In the genomic region with DNA sequence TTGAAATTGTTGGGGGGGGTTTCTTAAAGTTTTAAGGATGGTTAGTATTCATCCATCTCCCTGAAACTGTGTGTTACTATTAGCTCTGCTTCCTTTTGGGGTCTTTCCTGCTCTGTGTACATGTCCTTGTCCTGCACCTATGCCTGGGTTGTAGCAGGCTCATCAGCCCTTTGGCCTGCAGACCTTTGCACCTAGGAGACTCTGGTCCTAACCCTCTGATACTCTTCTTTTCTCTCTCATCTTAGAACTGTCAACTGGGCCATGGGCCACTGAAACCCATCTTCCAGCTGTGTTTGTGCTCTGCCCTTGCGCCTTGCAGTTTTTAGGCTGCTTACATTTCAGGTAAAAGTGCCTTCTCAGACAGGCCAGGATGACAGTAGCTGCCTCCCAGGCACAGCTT, we compare ENCODE assay signal across 20 mouse cellular contexts. TPM values are rescaled to one million over a fixed set of nuclear protein-coding genes. Genes with fewer than 3 reads are reported as not detected.
A peak's percentile ranks its signal among the peaks of the same experiment; 100 is the strongest.
DNase-seq lines count a peak whose midpoint lies in the region; ATAC-seq and TF ChIP-seq lines count a peak whose summit lies in the region.
"Had no signal": no experiment of that assay in that cellular context is flagged by ENCODE, and none has a peak within 500 bp of the region (broad histone marks: within the 10 kb centered on the region; RNA-seq: fewer than 3 reads in every experiment).

No protein-coding gene starts in this region.

- no peak for TF ChIP-seq EP300 in liver, postnatal 0 days (IDR thresholded peaks at IDR 0.05; ENCODE audit: low read depth)

- no peak overlapping the region for H3K4me3 ChIP-seq in gastrocnemius, adult 2 months
- H3K4me3 ChIP-seq in heart, embryonic 10.5 days: no peak overlapping the region
- H3K4me3 ChIP-seq in liver, adult 2 months (ENCODE audit: insufficient read depth, low read depth, low read length): no peak overlapping the region
- H3K4me3 ChIP-seq in liver, postnatal 0 days (ENCODE audit: low read depth, low read length): no peak overlapping the region
- no peak overlapping the region for H3K4me3 ChIP-seq in embryonic facial prominence, embryonic 10.5 days
- H3K4me3 ChIP-seq: embryonic facial prominence, embryonic 13.5 days; embryonic facial prominence, embryonic 15.5 days; erythroblast, embryonic 14.5 days; forebrain, embryonic 10.5 days had no signal

- no peaks in the 10 kb centered on the region for H3K27me3 ChIP-seq in heart, embryonic 10.5 days (ENCODE audit: insufficient read depth, poor library complexity, severe bottlenecking)
- H3K27me3 ChIP-seq in liver, adult 2 months (ENCODE audit: control insufficient read depth, insufficient read depth, low read length): no peaks in the 10 kb centered on the region
- H3K27me3 ChIP-seq in liver, postnatal 0 days (ENCODE audit: insufficient read depth, low read length): no peaks in the 10 kb centered on the region
- no peaks in the 10 kb centered on the region for H3K27me3 ChIP-seq in embryonic facial prominence, embryonic 10.5 days (replicated peaks; ENCODE audit: low read depth, poor library complexity, severe bottlenecking)
- H3K27me3 ChIP-seq: embryonic facial prominence, embryonic 13.5 days; embryonic facial prominence, embryonic 15.5 days; Patski had no signal

- TF ChIP-seq POLR2A in liver, adult 2 months (IDR thresholded peaks at IDR 0.05; ENCODE audit: extremely low read depth, insufficient read depth, low read length): no peak

- TF ChIP-seq CTCF in gastrocnemius, adult 2 months (IDR thresholded peaks at IDR 0.05): no peak
- no peak for TF ChIP-seq CTCF in liver, adult 2 months (IDR thresholded peaks at IDR 0.05; ENCODE audit: low read depth, low read length)
- no peak for TF ChIP-seq CTCF in liver, postnatal 0 days (IDR thresholded peaks at IDR 0.05; ENCODE audit: low read depth)

- peak overlapping the region; percentile 69; the same call in 1 of the 2 replicates for H3K27ac ChIP-seq in gastrocnemius, adult 2 months
- H3K27ac ChIP-seq in heart, embryonic 10.5 days: no peak overlapping the region
- no peak overlapping the region for H3K27ac ChIP-seq in liver, adult 2 months (replicated peaks; ENCODE audit: insufficient read depth, low read depth, low read length)
- H3K27ac ChIP-seq in liver, postnatal 0 days (ENCODE audit: low read depth): no peak overlapping the region
- H3K27ac ChIP-seq in embryonic facial prominence, embryonic 10.5 days (replicated peaks): no peak overlapping the region
- H3K27ac ChIP-seq: forebrain, embryonic 10.5 days had no signal

- ATAC-seq in liver, postnatal 0 days: no peak
- ATAC-seq: activated CD4-positive, CD25-positive, alpha-beta regulatory T cell, adult 4 months; forebrain, embryonic 14.5 days; forebrain, embryonic 16.5 days; Patski had no signal

- WGBS in heart, embryonic 10.5 days: 89% methylated on average over 1 of the region's 1 CpGs
- 76% methylated on average over 1 of the region's 1 CpGs for WGBS in liver, adult 2 months
- 73% methylated on average over 1 of the region's 1 CpGs for WGBS in liver, postnatal 0 days (ENCODE audit: insufficient replicate concordance)
- 89% methylated on average over 1 of the region's 1 CpGs for WGBS in embryonic facial prominence, embryonic 10.5 days

- H3K4me2 ChIP-seq in liver, postnatal 0 days (ENCODE audit: low read depth, low read length): no peak overlapping the region
- H3K4me2 ChIP-seq: embryonic facial prominence, embryonic 13.5 days; embryonic facial prominence, embryonic 15.5 days had no signal

- DNase-seq in gastrocnemius, adult 2 months: no peak
- DNase-seq in gastrocnemius, postnatal 14 days: no peak
- DNase-seq in heart, embryonic 10.5 days (ENCODE audit: low spot score): peak; percentile 55
- DNase-seq in heart, postnatal 25 days (ENCODE audit: low spot score): no peak
- DNase-seq in liver, adult 2 months (ENCODE audit: extremely low read depth, low read depth, low spot score): peak; percentile 66
- no peak for DNase-seq in liver, postnatal 0 days
- no peak for DNase-seq in embryonic facial prominence, embryonic 10.5 days (ENCODE audit: low spot score)
- DNase-seq: adrenal gland, adult 8-10 months; adrenal gland, postnatal 14 days; adrenal gland, postnatal 36 days; cerebellum, adult 11-12 months had no signal

- H3K36me3 ChIP-seq in heart, embryonic 10.5 days: peaks cover 35% of the 10 kb centered on the region
- H3K36me3 ChIP-seq in liver, adult 2 months (ENCODE audit: control insufficient read depth, insufficient read depth, low read length): peaks cover 11% of the 10 kb centered on the region; the same call in 1 of the 2 replicates
- H3K36me3 ChIP-seq in liver, postnatal 0 days (replicated peaks; ENCODE audit: insufficient read depth, low read length): peaks cover 11% of the 10 kb centered on the region
- peaks cover 51% of the 10 kb centered on the region for H3K36me3 ChIP-seq in embryonic facial prominence, embryonic 10.5 days (replicated peaks)

- no peaks in the 10 kb centered on the region for H3K4me1 ChIP-seq in heart, embryonic 10.5 days
- H3K4me1 ChIP-seq in liver, adult 2 months (ENCODE audit: control insufficient read depth, insufficient read depth, low read length): peaks cover 22% of the 10 kb centered on the region
- H3K4me1 ChIP-seq in liver, postnatal 0 days (ENCODE audit: insufficient read depth): peaks cover 22% of the 10 kb centered on the region
- peaks cover 14% of the 10 kb centered on the region for H3K4me1 ChIP-seq in embryonic facial prominence, embryonic 10.5 days

- intact Hi-C loops in gastrocnemius, adult 2 months (cut with DNase I): loop anchor here (5.0 kb wide), 1 partner anchor 43 kb away; a partner anchor contains a TSS
- intact Hi-C loops in gastrocnemius, postnatal 14 days (cut with DNase I; ENCODE audit: low total_unique reads): no loop called here
- intact Hi-C loops in heart, postnatal 25 days (cut with DNase I): no loop called here

- H3K9ac ChIP-seq in liver, adult 2 months (ENCODE audit: low read depth, low read length): no peak overlapping the region
- H3K9ac ChIP-seq in liver, postnatal 0 days (replicated peaks): no peak overlapping the region
- H3K9ac ChIP-seq: embryonic facial prominence, embryonic 13.5 days; embryonic facial prominence, embryonic 15.5 days had no signal

- peaks cover 19% of the 10 kb centered on the region for H3K79me2 ChIP-seq in liver, adult 2 months (ENCODE audit: control insufficient read depth, insufficient read depth, low read length)

- no peaks in the 10 kb centered on the region for H3K9me3 ChIP-seq in heart, embryonic 10.5 days
- H3K9me3 ChIP-seq in liver, postnatal 0 days (ENCODE audit: low read length): no peaks in the 10 kb centered on the region
- H3K9me3 ChIP-seq in embryonic facial prominence, embryonic 10.5 days: no peaks in the 10 kb centered on the region
- H3K9me3 ChIP-seq: embryonic facial prominence, embryonic 13.5 days; embryonic facial prominence, embryonic 15.5 days; forebrain, embryonic 10.5 days; G1E had no signal

RNA-seq across cellular contexts. Expression of a gene that starts 18.7 kb away (rescaled TPM):
- total RNA-seq in gastrocnemius, adult 2 months (2021): 10 to 100 TPM; 29.6 to 31.8 TPM
- 10 to 100 TPM; 11.9 to 21.3 TPM for total RNA-seq in gastrocnemius, postnatal 14 days (2021)
- polyA plus RNA-seq in heart, embryonic 10.5 days (2016; fragmentation: Nextera tagmentation; extraction: Ambion mirVana): 10.0 and 10.8 TPM in 2 replicates
- total RNA-seq in heart, postnatal 25 days (2021): 10 to 100 TPM; 14.8 to 17.5 TPM
- 3.6 and 5.4 TPM in 2 replicates for total RNA-seq in liver, adult 2 months (2014; rRNA removed)
- polyA plus RNA-seq in liver, adult 2 months (2012; rRNA removed): 15.0 and 27.6 TPM in 2 replicates
- 5.2 and 5.5 TPM in 2 replicates for polyA plus RNA-seq in liver, postnatal 0 days (2015; fragmentation: Nextera tagmentation; extraction: Ambion mirVana)
- polyA plus RNA-seq in embryonic facial prominence, embryonic 10.5 days (2016; fragmentation: Nextera tagmentation; extraction: Ambion mirVana): 10.4 and 11.4 TPM in 2 replicates

RNA-seq across cellular contexts. Expression of a gene that starts 18.9 kb away (rescaled TPM):
- total RNA-seq in gastrocnemius, adult 2 months (2021): 10 to 100 TPM; 42.5 to 43.5 TPM
- total RNA-seq in gastrocnemius, postnatal 14 days (2021): 10 to 100 TPM; 25.5 to 28.6 TPM
- 36.7 and 46.2 TPM in 2 replicates for polyA plus RNA-seq in heart, embryonic 10.5 days (2016; fragmentation: Nextera tagmentation; extraction: Ambion mirVana)
- total RNA-seq in heart, postnatal 25 days (2021): 10 to 100 TPM; 36.8 to 40.9 TPM
- 28.2 and 33.4 TPM in 2 replicates for total RNA-seq in liver, adult 2 months (2014; rRNA removed)
- 11.6 and 15.0 TPM in 2 replicates for polyA plus RNA-seq in liver, adult 2 months (2012; rRNA removed)
- polyA plus RNA-seq in liver, postnatal 0 days (2015; fragmentation: Nextera tagmentation; extraction: Ambion mirVana): 17.2 and 18.9 TPM in 2 replicates
- 49.3 and 51.5 TPM in 2 replicates for polyA plus RNA-seq in embryonic facial prominence, embryonic 10.5 days (2016; fragmentation: Nextera tagmentation; extraction: Ambion mirVana)

RNA-seq across cellular contexts. Expression of a gene that starts 44.5 kb away (rescaled TPM):
- total RNA-seq in gastrocnemius, adult 2 months (2021): 100 to 1,000 TPM; 269 to 303 TPM
- 100 to 1,000 TPM in 1 of 2 experiments, 10 to 100 TPM in 1; 96.4 to 147 TPM for total RNA-seq in gastrocnemius, postnatal 14 days (2021)
- 273 and 300 TPM in 2 replicates for polyA plus RNA-seq in heart, embryonic 10.5 days (2016; fragmentation: Nextera tagmentation; extraction: Ambion mirVana)
- 100 to 1,000 TPM; 206 to 234 TPM for total RNA-seq in heart, postnatal 25 days (2021)
- 213 and 264 TPM in 2 replicates for total RNA-seq in liver, adult 2 months (2014; rRNA removed)
- polyA plus RNA-seq in liver, adult 2 months (2012; rRNA removed): 56.7 and 62.0 TPM in 2 replicates
- polyA plus RNA-seq in liver, postnatal 0 days (2015; fragmentation: Nextera tagmentation; extraction: Ambion mirVana): 171 and 190 TPM in 2 replicates
- 121 and 133 TPM in 2 replicates for polyA plus RNA-seq in embryonic facial prominence, embryonic 10.5 days (2016; fragmentation: Nextera tagmentation; extraction: Ambion mirVana)

Comparison
In these comparisons a context has a peak if more than half of its experiments do, and no peak if none do; other contexts are left out.
1. DNase-seq: peak in heart, embryonic 10.5 days (single experiment) and liver, adult 2 months (single experiment); none in gastrocnemius, adult 2 months (single experiment), gastrocnemius, postnatal 14 days (single experiment), heart, postnatal 25 days (single experiment), liver, postnatal 0 days (single experiment) and embryonic facial prominence, embryonic 10.5 days (single experiment).